Mouse (Mus musculus) MEL (cell line): ENCODE measurements around the gene Ablim2.

Experiments
- BHLHE40 ChIP-seq: IDR thresholded peaks from 2 replicates; pipeline ENCODE4 v1.6.1; 2012; ENCODE audit warnings: low read depth, mild to moderate bottlenecking, inconsistent platforms, low read length, improper control_type of control experiment, borderline replicate concordance
- CHD1 ChIP-seq: IDR thresholded peaks from 2 replicates; pipeline ENCODE4 v1.6.1; 2012; ENCODE audit warnings: low read depth, mild to moderate bottlenecking, inconsistent platforms, low read length, improper control_type of control experiment
- CTCF ChIP-seq, 3 experiments: IDR thresholded peaks in 2 of 3; conservative IDR thresholded peaks in 1 of 3; 2 replicates each; pipeline ENCODE4 v1.5.1; 2011 to 2012; ENCODE audit warnings: low read length in 3 of 3, low read depth in 2 of 3, mild to moderate bottlenecking in 2 of 3, improper control_type of control experiment in 1 of 3, inconsistent platforms in 1 of 3, mixed read lengths in 1 of 3, moderate library complexity in 1 of 3; ENCODE audit not compliant: control insufficient read depth in 1 of 3, insufficient read depth in 1 of 3, poor library complexity in 1 of 3, severe bottlenecking in 1 of 3
- ELF1 ChIP-seq: IDR thresholded peaks from 2 replicates; pipeline ENCODE4 v1.6.1; 2014; ENCODE audit warnings: low read depth, mild to moderate bottlenecking, inconsistent platforms, low read length, improper control_type of control experiment, moderate library complexity
- GATA1 ChIP-seq: IDR thresholded peaks from 2 replicates; pipeline ENCODE4 v1.6.1; 2011; ENCODE audit warnings: low read depth, low read length, improper control_type of control experiment
- MAFK ChIP-seq: IDR thresholded peaks from 2 replicates; pipeline ENCODE4 v1.6.1; 2011; ENCODE audit warnings: low read depth, mild to moderate bottlenecking, low read length, improper control_type of control experiment, borderline replicate concordance
- MAX ChIP-seq: IDR thresholded peaks from 2 replicates; pipeline ENCODE4 v1.6.1; 2011; ENCODE audit warnings: low read length, improper control_type of control experiment
- MYC ChIP-seq: IDR thresholded peaks from 2 replicates; pipeline ENCODE4 v1.6.1; 2011; ENCODE audit warnings: low read depth, mild to moderate bottlenecking, low read length, improper control_type of control experiment, moderate library complexity
- POLR2A ChIP-seq, 2 experiments: IDR thresholded peaks; 2 replicates each; pipeline ENCODE4 v1.6.1; 2011 to 2012; ENCODE audit warnings: low read length in 2 of 2, mild to moderate bottlenecking in 2 of 2, control low read depth in 1 of 2, improper control_type of control experiment in 1 of 2, low read depth in 1 of 2, moderate library complexity in 1 of 2; ENCODE audit not compliant: control insufficient read depth in 1 of 2, insufficient read depth in 1 of 2, poor library complexity in 1 of 2
- RCOR1 ChIP-seq: IDR thresholded peaks from 2 replicates; pipeline ENCODE4 v1.6.1; 2012; ENCODE audit warnings: low read depth, mild to moderate bottlenecking, inconsistent platforms, low read length, improper control_type of control experiment
- TAL1 ChIP-seq: IDR thresholded peaks from 2 replicates; pipeline ENCODE4 v1.6.1; 2012; ENCODE audit warnings: mild to moderate bottlenecking, inconsistent platforms, low read length, moderate library complexity, mixed read lengths
- TCF12 ChIP-seq: IDR thresholded peaks from 2 replicates; pipeline ENCODE4 v1.6.1; 2014; ENCODE audit warnings: low read depth, mild to moderate bottlenecking, inconsistent platforms, low read length, improper control_type of control experiment, moderate library complexity

GRCm38 (mm10) chr5:35851485-35851884 lies 93.8 kb downstream of the Ablim2 start:
- TF ChIP-seq CTCF (IDR thresholded peaks at IDR 0.05 in 2 of 3, conservative IDR thresholded peaks at IDR 0.05 in 1 of 3; ENCODE audit: control insufficient read depth in 1 of 3, insufficient read depth in 1 of 3, low read depth in 2 of 3, low read length in 3 of 3, poor library complexity in 1 of 3, severe bottlenecking in 1 of 3) (no peak), TCF12 (no peak), POLR2A (IDR thresholded peaks at IDR 0.05; ENCODE audit: control insufficient read depth in 1 of 2, insufficient read depth in 1 of 2, low read depth in 1 of 2, low read length in 2 of 2, poor library complexity in 1 of 2) (no peak), MAFK (no peak), CHD1 (no peak), MYC (no peak), TAL1 (no peak), RCOR1 (no peak), BHLHE40 (no peak), ELF1 (no peak), MAX (no peak), GATA1 (no peak)
